12 mouse cellular contexts compared by ENCODE assay signal in genomic region chr8:111312758-111313162, GRCm38 (mm10). TPM values are rescaled to one million over a fixed set of nuclear protein-coding genes. Genes with fewer than 3 reads are reported as not detected.
DNase-seq lines count a peak whose midpoint lies in the region; TF ChIP-seq lines count a peak whose summit lies in the region.
"Had no signal": no experiment of that assay in that cellular context is flagged by ENCODE, and none has a peak within 500 bp of the region (broad histone marks: within the 10 kb centered on the region; RNA-seq: fewer than 3 reads in every experiment).

No protein-coding gene starts in this region.

- H3K27me3 ChIP-seq in erythroblast, embryonic 14.5 days (ENCODE audit: control insufficient read depth): peaks cover 1% of the 10 kb centered on the region
- H3K27me3 ChIP-seq: heart, embryonic 13.5 days; neural tube, embryonic 15.5 days had no signal

- no peaks in the 10 kb centered on the region for H3K9me3 ChIP-seq in erythroblast, embryonic 14.5 days (ENCODE audit: control insufficient read depth, low read length)
- H3K9me3 ChIP-seq: heart, embryonic 13.5 days; neural tube, embryonic 15.5 days had no signal

- no peak overlapping the region for H3K4me3 ChIP-seq in layer of hippocampus, adult 2 months
- H3K4me3 ChIP-seq in erythroblast, embryonic 14.5 days (replicated peaks): peak overlapping the region; percentile 16
- H3K4me3 ChIP-seq: heart, embryonic 13.5 days; neural tube, embryonic 15.5 days had no signal

- peak; percentile 70 for TF ChIP-seq CTCF in layer of hippocampus, adult 2 months (conservative IDR thresholded peaks at IDR 0.05)

- H3K27ac ChIP-seq in layer of hippocampus, adult 2 months: no peak overlapping the region
- H3K27ac ChIP-seq: heart, embryonic 13.5 days; macrophage; neural tube, embryonic 15.5 days had no signal

- H3K36me3 ChIP-seq in erythroblast, embryonic 14.5 days (ENCODE audit: control insufficient read depth): peaks cover 2% of the 10 kb centered on the region; the same call in 1 of the 2 replicates
- H3K36me3 ChIP-seq: heart, embryonic 13.5 days; neural tube, embryonic 15.5 days had no signal

- DNase-seq in layer of hippocampus, adult 2 months (ENCODE audit: low spot score in 2 of 2): no peak
- no peak for DNase-seq in layer of hippocampus, adult 9-11 months
- DNase-seq in NIH3T3 (ENCODE audit: low read depth): peak; percentile 25
- peak; percentile 27 to 46 for DNase-seq in spleen, postnatal 36 days (ENCODE audit: low spot score in 2 of 2)
- DNase-seq in kidney, adult 18-20 months: no peak
- DNase-seq in left cerebral cortex, adult 11 months (ENCODE audit: low spot score): no peak
- DNase-seq: adrenal gland, adult 8-10 months; kidney, postnatal 4 days had no signal

- H3K4me1 ChIP-seq in erythroblast, embryonic 14.5 days (ENCODE audit: control insufficient read depth): peaks cover 28% of the 10 kb centered on the region
- H3K4me1 ChIP-seq: heart, embryonic 13.5 days; neural tube, embryonic 15.5 days had no signal

RNA-seq across cellular contexts. Expression of gene Rfwd3, which starts 12.7 kb away (rescaled TPM):
- 10 to 100 TPM; 20.3 to 21.5 TPM for total RNA-seq in layer of hippocampus, adult 2 months (2021)
- polyA plus RNA-seq in erythroblast, embryonic 14.5 days (2012): 0.63 TPM in 2 replicates

RNA-seq across cellular contexts. Expression of gene Mlkl, which starts 25.2 kb away (rescaled TPM):
- 1 to 10 TPM in 1 of 2 experiments, under 1 TPM in 1; 0.22 to 1.1 TPM for total RNA-seq in layer of hippocampus, adult 2 months (2021)
- polyA plus RNA-seq in erythroblast, embryonic 14.5 days (2012): 0.06 TPM in 1 of 2 replicates, not detected in the other

RNA-seq across cellular contexts. Expression of gene Glg1, which starts 53.7 kb away (rescaled TPM):
- total RNA-seq in layer of hippocampus, adult 2 months (2021): 100 to 1,000 TPM; 141 to 142 TPM
- polyA plus RNA-seq in erythroblast, embryonic 14.5 days (2012): 1.1 and 1.4 TPM in 2 replicates

Comparison
In these comparisons a context has a peak if more than half of its experiments do, and no peak if none do; other contexts are left out.
1. DNase-seq: peak in NIH3T3 (single experiment) and spleen, postnatal 36 days (2 of 2); none in layer of hippocampus, adult 2 months (0 of 2), layer of hippocampus, adult 9-11 months (single experiment), kidney, adult 18-20 months (single experiment) and left cerebral cortex, adult 11 months (single experiment).